Mouse (Mus musculus): ENCODE results near the gene Sp2.

Sp2 gene

GRCm38 (mm10) chr11:96912682-96913081 lies 70.1 kb downstream of the Sp2 start:
- no peak for DNase-seq (ENCODE audit: extremely low spot score)

GRCm38 (mm10) chr11:96910003-96910402 lies 72.8 kb downstream of the Sp2 start:
- DNase-seq (ENCODE audit: extremely low spot score) = peak; percentile 91

- no peak for DNase-seq (ENCODE audit: extremely low spot score)
These were observed 74.2 kb downstream of the Sp2 start for GRCm38 (mm10) chr11:96908594-96908993.

- DNase-seq (ENCODE audit: extremely low spot score) = peak; percentile 66
These were observed 76.2 kb downstream of the Sp2 start for GRCm38 (mm10) chr11:96906431-96907161.

Data from embryo, embryonic 9.5 days (tissue).